Mouse (Mus musculus) adrenal gland (tissue): ENCODE results near the gene Gm10203.

ENCODE experiments used
- intact Hi-C: fragments of 180-260 bp; cut with DNase I; formaldehyde crosslinking; loops from one replicate; pipeline ENCODE4 v1.15.1; 2025
- long read RNA-seq, 2 experiments: library from polyadenylated mRNA; unstranded; transcript quantifications; one replicate each; pipeline ENCODE4 v2.0.0; 2020; ENCODE audit warnings: borderline replicate concordance in 1 of 2; ENCODE audit not compliant: insufficient replicate concordance in 1 of 2

Gene Gm10203
- long read RNA-seq, experiment 1, result 0 reads
- long read RNA-seq, experiment 2, result 0 reads

DNA sequence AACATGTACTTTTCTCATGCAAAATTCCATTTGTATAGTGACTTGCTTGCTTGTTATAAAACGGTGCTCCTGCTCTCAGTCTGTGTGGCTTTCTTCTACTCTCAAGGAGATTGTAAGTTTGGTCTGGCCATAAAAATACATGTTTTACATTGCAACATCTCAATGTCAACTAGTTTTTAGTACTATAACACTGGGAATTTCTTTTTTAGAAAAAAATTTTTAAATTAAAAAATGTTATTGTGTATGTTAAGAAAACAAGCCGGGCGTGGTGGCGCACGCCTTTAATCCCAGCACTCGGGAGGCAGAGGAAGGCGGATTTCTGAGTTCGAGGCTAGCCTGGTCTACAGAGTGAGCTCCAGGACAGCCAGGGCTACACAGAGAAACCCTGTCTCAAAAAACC lies at the start of gene Gm10203:
Gene Gm10203, plus strand, starts transcription at position 301 of the 400 bp plus-strand sequence.
- intact Hi-C loops, result loop anchor here (10.0 kb wide), 1 partner anchor 185 kb away; no protein-coding TSS in a partner anchor

DNA sequence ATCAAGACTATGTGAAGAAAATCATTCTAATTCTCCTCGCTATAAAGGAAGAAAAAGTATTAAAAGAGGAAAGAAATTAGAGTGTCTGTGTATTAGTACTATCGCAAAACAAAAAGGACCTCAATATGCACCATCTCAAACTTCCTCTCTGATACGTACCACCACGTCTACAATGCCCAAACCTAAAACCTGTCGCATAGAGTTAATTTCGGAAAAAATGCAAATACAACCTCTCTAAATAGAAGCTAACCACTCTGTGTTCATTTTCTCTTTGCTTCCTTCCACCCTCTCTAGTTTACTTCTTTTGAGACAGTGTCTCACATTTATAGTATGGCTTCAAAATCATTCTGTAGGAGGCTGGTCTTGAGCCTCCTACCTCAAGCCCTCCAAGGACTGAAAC lies 37.6 kb upstream of the Gm10203 start:
- intact Hi-C loops, result no loop called here

DNA sequence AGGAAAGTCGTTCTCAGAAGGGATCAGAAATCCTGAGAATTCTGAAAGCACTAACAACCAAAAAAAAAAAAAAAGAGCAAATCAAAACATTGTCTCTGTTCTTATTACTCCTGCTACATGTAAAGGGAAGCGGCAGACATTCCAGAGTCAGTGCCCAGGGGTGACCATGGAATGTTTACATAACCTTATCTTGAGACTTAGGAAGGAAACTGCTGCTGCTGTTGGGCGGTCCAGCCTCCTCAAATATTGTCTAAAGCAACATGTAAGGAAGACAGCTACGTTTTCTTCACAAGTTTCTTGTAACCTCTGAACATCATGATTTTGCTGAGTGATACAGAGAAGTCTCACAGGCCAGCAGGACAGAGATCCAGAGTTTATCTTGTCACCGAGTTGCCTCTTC lies 36.5 kb upstream of the Gm10203 start:
- intact Hi-C loops, result no loop called here

DNA sequence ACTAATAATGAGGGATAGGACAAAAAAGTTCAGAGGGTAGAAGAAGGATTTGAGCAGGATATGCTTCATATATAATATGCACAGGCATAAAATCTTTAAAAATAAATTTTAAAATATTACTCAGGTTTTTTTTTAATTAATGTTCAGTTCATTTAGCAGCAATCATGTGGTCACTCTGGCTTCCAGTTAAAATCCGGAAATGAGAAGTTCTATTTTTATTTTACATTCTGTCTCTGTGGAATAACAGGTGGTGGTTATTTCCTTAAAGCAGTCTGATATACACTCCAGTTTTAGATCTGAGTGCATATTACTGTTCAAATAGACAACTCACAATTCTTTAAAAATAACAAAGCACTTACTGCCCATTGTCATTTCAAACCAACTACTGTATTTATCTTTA lies 35.4 kb upstream of the Gm10203 start:
- intact Hi-C loops, result no loop called here

DNA sequence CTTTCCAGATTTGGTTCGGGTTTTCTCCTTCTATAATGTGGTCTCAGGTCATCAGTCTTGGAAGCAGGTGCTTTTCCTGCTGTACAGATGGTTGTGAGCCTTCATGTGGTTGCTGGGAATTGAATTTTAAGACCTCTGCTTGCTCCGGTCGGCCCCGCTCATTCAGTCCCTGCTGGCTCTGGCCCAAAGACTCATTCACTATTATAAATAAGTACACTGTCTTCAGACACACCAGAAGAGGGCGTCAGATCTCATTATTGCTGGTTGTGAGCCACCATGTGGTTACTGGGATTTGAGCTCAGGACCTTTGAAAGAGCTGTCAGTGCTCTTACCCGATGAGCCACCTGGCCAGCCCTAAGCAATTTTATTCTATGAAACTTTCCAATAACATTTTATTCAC lies 34.6 kb upstream of the Gm10203 start:
- intact Hi-C loops, result no loop called here

DNA sequence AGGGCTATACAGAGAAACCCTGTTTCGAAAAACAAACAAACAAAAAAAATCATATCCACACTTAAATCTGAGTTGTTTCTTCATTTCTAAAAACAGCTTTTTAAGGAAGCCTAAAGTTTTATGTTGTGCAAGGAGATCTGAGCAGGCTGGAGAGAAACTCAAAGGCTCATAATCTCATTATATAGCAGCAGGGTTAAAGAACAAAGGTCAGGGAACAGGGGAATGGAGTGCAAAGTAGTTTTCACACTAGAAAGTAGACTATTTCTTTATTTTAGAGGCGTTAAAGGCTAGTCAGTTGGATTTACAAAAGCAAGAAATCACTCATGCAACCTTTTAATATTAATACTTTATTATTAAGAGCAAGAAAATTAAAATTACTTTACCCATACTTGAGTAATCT lies 33.7 kb upstream of the Gm10203 start:
- intact Hi-C loops, result no loop called here

DNA sequence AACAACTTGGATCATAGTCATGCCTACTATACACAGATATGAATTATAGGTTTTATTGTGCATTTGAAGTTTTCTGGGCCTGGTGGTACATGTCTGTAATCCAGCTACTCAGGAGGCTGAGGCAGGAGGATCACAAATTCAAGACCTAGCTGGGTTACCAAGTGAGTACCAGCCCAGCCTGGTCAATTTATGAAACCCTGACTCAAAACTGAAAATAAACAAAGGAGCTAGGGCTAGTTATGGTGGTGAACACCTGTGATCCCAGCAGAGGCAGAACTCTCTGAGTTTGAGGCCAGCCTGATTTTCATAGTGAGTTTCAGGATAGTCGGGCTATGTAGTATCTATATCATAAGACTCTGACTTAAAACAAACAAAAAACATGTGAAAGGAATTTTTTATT lies 32.7 kb upstream of the Gm10203 start:
- intact Hi-C loops, result no loop called here

DNA sequence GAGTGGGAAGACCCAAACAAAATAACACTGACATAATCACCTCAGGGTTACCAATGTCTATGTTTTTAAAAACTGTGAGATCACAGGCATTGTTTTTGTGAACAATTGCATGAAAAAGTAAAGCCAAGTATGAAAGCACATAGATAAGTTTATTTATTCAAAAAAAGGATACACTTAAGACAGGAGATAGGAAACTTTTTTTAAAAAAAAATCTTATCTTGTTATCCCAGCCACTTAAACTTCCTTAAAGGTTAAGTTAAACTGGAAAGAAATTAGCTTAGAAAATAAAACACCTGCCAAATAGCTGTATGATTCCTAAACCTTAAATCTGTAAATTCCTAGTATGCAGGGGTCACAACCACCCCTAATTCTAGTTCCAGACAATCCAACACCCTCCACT lies 31.0 kb upstream of the Gm10203 start:
- intact Hi-C loops, result no loop called here

DNA sequence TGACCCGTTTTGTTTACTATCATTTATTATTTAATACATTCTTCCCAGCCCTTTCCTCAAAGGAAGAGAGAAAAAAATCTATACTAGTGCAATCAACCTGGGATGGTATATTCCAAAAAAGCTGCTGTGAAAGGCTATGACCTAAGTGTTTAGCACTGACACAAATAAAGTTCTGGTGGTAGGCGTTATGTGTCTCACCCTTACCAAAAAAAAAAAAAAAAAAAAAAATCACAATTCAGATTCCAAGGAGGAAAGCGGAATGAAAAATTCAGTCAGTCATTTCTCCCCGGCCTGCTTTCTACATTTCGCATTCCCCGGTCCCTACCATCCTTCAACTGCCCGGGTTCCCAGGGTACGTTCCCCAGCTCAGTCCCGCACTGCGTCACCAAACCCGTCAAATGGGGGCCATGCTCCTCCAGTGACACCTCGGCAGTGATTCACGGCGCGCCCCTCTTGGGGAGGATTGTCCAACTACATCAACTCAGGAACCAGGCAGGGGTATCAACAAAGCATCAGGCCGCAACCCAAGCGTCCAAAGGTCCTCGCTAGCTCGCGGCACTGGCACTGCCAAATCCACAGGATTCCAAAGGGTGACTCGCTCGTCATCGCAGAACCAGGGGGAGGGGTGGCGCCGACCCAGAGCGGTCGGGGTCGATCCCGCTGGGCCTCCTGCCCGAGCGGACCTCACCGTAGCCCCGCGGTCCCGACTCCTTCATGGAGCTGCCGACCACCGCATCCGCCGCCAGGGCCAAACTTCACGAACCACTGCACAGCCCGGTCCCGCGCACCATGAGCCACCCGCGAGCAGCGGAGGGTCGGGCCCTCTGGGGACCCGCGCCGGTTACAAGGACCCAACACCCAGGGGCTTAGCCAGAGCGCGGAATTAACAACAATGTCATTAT lies 29.5 kb upstream of the Gm10203 start:
- intact Hi-C loops, result loop anchor here (5.0 to 10.0 kb wide), 2 partner anchors 38 to 156 kb away; partner anchors contain the start of gene Sinhcaf

DNA sequence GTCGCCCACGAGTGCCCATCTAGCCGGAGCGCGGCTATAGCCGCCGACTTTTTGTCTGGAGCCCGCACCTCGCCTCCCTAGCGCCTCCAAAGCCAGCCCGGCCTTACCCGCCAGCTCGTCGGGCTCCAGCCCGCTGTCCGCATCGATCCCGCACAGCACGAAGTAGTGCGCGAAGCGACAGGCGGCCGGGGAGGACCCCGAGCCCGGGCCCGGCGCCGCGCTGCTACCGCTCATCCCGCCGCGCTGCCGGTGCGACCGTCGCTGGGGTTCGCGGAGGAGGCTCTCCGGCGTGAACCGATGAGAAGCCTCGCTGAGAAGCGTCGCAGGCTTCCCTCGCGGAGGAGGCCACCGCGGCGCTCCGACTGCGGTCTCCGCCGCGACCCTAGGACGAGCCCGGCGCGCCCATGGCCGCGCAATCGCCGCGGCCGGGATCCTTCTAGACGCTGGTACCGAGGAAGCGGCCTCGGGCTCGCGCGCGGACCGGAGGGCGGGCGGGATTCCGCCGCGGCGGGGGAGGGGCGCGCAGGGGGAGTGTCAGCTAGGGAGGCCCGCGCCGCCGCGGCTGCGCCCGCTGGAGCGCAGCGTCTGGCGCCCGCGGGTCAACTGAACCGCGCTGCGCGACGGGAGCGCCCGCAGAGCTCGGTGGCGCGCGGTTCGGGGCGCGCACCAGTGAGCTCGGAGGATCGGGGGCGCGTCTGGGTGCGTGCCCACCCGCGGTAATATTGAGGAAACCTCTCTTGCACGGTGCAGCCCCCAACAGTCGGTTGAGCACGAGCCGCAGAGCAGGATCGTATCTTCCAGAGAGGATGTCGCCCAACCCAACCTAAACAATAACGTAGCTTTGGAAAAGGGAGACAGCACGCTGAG lies 28.7 kb upstream of the Gm10203 start, which contains the start of gene Dennd5b:
Gene Dennd5b, minus strand, starts transcription at position 605 of the 867 bp plus-strand sequence.
- intact Hi-C loops, result loop anchor here (5.0 to 10.0 kb wide), 2 partner anchors 39 to 157 kb away; partner anchors contain the start of gene Sinhcaf

DNA sequence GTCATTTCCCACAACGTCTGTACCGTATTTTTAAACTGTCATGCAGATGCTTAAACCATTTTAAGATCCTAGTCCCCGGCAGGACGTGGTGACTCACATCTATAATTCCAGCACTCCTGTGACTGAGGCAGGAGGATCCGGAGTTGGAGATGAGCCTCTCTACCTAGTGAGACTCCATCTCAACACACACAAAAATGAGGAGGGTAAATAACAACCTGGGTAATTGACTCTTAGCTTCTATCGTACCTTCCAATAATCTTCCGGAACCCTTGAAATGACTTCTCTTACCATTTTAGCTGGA lies 28.1 kb upstream of the Gm10203 start:
- intact Hi-C loops, result loop anchor here (5.0 to 10.0 kb wide), 2 partner anchors 40 to 157 kb away; partner anchors contain the start of gene Sinhcaf

DNA sequence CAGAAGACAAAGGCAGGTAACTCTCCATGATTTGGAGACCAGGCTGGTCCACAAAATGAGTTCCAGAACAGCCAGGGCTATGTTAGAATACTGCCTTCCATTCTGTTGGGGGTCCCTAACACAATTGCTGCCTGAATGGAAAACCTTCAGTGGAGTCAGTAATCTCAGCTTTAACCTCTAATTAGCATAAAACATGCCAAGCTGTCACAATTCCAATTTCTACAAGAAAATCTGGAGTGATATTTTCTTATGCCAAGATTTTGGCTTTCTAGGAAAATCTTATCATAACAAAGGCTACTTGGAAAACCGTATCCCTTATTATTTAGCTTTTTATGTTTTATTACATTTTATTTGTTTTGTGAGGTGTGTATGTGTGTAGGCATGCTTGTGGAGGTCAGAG lies 26.5 kb upstream of the Gm10203 start:
- intact Hi-C loops, result loop anchor here (5.0 to 10.0 kb wide), 2 partner anchors 41 to 159 kb away; partner anchors contain the start of gene Sinhcaf

DNA sequence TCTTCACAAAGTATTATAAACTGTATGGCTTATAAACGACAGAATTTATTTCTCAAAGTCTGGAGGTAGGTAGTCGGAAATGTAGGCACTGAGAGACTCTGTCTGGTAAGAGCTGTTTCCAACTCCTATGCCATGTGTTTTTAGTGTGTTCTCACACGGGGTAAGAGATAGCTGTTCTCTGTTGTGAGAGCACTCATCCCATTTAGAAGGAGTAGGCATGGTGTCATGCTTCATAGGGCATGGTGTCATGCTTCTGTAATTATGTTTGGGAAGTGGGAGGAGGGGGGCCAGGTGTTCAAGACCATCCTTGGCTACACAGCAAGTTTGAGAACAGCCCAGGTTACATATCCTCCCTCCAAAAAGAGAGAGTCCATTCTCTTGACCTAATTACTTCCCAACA lies 22.4 kb upstream of the Gm10203 start:
- intact Hi-C loops, result loop anchor here (10.0 kb wide), 1 partner anchor 163 kb away; the partner anchor contains the start of gene Sinhcaf

DNA sequence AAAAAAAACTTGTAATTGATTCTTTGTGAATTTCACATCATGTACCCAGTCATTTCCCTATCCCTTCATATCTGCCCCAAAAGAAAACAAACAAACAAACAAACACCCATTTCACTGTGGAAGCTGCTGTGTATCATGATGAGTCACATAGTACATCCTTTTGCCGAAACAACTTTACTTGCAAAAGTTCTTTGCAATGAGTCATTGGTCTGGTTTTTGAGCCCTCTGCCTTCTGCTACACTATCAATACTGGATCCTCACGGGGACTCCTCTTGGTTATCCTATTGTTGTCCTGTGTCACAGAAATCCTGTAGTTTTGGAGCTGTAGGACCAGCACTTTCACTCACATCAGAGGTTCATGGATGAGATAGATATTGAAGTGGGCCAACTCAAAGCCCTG lies 21.1 kb upstream of the Gm10203 start:
- intact Hi-C loops, result loop anchor here (10.0 kb wide), 1 partner anchor 164 kb away; the partner anchor contains the start of gene Sinhcaf

DNA sequence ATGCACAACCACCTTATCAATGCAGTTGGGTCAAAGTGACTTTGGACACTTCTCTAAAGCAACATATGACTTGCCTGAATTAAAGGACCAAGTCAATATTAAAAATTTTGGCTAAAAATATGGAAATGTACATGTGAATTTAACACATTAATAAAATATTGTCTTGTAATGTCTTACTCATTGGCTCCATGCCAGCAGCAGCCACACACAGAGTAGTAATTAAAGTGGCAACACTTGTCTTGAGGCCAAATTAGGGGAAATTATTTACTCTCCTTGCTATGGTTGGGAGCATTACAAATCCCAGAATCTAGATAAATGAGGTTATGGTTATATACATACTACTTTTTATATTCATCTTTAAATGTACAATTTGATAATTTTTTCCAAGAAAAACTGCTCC lies 13.0 kb upstream of the Gm10203 start:
- intact Hi-C loops, result no loop called here

DNA sequence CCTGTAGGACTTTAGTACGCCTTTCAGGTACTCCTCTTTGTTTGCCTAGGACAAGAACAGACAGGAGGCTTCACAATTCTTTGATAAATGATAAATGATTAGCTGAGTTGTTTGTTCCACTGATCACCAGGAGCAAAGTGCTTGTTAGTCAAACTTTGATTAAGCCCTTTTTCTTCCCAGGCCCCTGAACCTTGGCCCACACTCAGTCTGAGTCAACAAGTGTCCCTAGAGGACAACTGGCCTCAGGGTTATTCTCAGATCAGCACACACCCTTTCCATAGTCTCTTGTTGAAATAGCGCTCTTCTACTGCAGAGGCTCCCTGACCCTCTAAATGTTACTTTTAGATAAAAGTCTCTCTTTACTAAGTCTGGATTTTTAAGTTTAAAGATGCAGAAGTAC lies 11.0 kb upstream of the Gm10203 start:
- intact Hi-C loops, result no loop called here

DNA sequence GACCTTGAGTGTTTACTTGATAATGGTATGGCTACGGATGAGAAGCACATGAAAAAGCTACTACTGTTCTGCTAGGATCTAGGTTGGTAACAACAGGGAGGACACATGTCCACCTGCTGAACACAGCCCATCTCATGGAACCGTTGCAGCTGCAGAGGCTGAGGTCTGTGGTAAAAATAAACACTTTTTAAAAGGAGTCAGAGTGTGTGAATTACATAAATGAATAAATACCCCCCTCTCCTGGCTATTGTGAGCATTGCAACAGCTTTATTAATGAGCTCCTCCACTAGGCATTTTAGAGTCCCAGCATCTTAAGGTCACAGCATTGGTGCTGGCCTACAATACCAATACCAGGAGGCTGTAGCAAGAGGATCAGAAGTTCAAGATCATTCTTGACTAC lies 10.1 kb upstream of the Gm10203 start:
- intact Hi-C loops, result loop anchor here (2.0 kb wide), 2 partner anchors 61 to 107 kb away; no protein-coding TSS in a partner anchor

DNA sequence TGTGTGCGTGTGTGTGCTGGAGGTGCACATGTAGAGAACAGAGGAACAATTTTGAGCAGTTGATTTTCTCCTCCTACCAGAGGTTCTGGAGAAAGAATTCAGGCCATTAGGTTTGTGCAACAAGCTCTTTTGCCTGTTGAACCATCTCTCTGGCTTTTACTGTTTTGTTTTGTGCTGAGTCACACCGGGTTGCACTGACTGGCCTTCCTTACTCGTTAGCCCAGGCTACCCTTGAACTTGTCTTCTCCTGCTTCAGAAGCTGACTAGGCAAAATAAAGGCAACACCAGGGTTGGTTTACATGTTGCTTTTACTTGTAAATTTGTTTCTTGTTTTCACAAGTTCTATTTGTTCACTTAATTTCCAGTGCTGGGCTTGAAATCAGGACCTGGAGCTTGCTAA lies 6.9 kb upstream of the Gm10203 start:
- intact Hi-C loops, result no loop called here

DNA sequence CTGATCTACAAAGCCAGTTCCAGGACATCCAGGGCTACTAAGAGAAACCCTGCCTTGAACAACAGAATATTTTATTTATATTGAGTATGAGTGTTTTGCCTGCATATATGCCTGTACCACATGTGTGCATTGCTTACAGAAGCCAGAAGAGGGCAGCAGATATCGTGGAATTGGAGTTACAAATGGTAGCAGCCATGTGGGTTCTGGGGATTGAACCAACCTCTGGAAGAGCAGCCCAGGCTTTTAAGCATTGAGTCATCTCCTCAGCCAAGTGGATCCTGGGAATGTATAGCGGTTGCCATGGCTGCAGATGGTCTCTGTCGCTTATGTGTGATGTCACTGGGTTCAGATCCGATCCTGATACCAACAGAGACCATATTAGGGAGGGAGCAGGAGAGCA lies 3.3 kb upstream of the Gm10203 start:
- intact Hi-C loops, result loop anchor here (2.0 kb wide), 1 partner anchor 248 kb away; no protein-coding TSS in a partner anchor

DNA sequence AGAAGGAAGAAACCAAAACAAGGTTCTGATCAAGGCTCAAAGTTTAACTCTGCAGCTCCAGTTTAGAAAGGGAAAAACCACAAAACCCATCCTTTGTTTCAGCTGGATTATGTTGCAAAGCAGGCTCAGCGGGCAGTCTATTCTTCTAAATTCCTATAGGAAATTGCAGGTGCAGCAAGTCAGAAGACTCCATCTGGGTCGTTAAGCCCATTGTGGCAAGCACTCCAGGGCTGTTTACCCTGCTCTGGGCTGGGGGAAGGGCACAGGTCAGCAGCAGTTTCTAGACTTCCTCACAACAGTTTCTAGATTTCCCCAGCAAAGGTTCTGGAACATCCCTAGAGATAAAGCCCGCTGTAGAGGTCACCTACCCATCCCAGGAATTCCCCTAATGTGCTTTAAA lies 1.1 kb downstream of the Gm10203 start:
- intact Hi-C loops, result loop anchor here (10.0 kb wide), 1 partner anchor 184 kb away; no protein-coding TSS in a partner anchor

DNA sequence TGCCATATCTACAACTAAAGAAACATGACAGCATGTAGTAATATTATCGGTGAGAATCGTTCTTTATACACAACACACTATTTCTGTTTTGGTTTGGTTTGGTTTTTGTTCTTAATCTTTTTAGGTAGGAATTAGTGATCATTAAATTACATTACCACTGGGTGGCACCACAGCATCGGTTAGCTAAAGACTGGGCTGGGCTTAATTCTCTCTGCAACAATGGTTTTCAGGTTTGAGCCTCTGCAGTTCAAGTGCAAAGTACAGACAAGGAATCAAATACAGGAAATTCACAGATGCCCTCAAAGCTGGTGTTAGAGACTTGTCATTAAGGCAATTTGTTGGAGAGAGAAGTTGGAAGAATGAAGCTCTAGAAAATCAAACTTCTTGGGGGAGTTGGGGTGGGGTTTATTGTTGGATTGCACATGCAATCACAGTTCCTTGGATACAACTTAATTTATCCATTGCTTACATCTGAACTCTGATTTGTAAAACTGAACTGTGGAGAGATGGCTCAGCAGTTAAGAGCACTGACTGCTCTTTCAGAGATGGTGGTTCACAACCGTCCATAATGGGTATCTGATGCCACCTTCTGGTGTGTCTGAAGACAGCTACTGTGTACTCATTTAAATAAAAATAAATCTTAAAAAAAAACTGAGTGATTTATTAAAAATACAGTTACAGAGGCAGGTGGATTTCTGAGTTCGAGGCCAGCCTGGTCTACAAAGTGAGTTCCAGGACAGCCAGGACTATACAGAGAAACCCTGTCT lies 2.5 kb downstream of the Gm10203 start:
- intact Hi-C loops, result loop anchor here (1.0 to 10.0 kb wide), 2 partner anchors 182 to 243 kb away; no protein-coding TSS in a partner anchor
